Mouse (Mus musculus): Measurements from ENCODE around the gene Plxna2. TPM values are rescaled to one million over a fixed set of nuclear protein-coding genes. Genes with fewer than 3 reads are reported as not detected.

Plxna2 gene
- polyA plus RNA-seq (2012; rRNA removed) = 55.9 and 62.5 TPM in 2 replicates

GRCm38 (mm10) chr1:194617918-194618317 is at the start of gene Plxna2:
TSS of gene Plxna2 (plus strand) at chr1:194618218.

Measured in central nervous system, embryonic 18 days (tissue).